Mouse (Mus musculus): ENCODE results near the gene Glt1d1.

Gene Glt1d1

DNA sequence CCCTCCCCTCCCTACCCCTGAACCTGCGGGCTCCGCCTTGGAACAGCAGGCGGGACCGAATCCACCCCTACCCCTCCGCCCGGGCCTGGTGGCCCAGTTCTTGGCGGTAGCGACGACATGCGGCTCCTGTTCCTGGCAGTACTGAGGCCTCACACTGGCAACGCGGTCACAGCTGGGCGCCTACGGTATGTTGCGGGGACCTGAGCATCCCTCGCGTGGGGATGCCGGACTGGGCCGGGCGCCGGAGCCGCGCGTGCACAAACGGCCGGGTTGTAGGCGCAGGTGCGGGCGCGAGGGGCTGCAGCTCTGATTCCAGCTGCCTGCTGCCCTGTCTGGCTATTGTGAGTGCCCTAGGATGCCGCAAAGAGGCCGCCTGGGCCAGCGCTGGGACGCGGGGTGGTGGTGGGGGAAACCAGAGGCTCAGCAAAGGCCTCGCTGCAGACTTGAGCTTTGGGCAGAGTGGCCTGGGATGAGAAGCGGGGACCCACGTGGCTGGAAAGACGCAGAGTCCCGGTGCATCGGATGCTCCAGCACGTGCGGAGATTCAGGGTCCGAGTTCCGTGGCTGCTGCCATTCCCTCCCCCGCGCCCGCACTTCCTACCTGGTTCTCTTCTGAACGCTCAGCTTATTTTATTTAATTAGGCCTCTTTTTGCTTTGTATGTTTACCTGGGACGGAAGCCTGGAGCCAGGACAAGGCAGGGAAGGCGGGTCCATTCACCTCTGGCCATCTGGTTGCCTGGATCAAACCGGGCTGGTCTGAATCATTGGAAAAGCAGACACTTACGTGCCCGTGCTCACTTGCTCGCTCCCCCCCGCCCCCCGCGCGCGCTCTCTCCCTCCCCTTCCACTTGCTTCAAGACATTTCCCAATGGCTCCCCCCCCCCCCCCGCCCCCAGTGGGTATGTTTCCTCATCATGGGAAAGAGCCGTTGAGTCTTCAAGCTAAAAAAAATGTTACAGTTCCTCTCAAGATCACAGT lies at the start of gene Glt1d1, which contains the start of gene Slc15a4:
Gene Glt1d1 (plus strand): TSS at position 96 of the 979 bp plus-strand sequence.
Gene Slc15a4 (minus strand): TSS at position 731 of the 979 bp plus-strand sequence.
- no peak for DNase-seq

DNA sequence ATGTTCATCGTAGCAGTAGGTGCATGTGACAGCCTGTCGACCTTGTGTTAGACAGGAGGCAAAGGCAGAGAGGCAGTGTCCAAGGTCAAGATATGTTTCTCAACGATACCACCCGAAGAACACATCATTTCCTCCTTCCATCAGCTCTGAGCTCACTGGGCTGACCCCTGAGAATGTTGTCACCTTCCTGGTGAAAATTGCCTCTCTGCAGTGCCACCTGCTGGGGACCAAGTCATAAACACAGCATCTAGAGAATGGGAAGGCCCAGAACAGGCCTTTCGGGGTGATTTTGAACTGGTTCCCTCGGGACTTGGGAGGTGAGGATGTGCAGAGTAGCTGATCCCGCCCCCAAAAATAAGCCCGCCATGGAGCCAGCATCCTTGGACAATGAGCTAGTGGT lies 48.4 kb upstream of the Glt1d1 start:
- DNase-seq: peak; percentile 10

DNA sequence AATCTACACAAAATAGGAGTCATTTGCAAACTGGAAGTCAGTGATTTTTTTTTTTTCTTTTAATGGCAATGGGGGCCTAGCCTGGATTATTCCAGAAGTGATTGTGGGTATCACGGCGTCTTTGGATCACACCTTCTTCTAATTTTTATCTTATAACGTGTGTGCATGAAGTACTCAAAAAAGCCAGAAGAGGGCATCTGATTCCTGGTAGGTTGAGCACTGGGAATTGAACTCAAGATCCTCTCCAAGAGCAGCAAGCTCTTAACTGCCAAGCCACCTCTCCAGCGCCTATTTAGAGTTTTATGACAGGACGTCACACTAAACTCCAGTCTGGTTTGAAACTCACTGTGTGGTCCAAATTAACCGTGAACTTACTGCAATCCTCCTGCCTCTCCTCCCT lies 44.2 kb upstream of the Glt1d1 start:
- DNase-seq: no peak

DNA sequence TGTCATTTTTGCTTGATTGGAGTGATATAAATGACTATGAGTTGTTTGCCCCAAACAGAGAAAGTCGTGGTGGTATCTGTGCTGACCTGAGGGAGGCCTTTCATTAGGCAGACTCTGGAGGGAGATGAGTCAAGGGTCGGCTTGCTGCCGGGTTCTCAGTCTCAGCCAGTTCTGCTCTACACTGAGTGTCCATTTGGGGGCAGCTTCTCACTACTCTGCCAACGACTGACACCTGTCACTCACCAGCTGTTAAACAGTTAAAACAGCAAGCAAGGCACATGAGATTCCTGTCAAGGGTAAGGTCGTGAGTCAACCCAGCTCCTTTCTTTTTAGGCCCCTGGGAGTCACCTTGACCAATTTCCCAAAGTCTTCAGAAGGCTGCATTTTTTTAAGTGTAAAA lies 39.7 kb upstream of the Glt1d1 start:
- no peak for DNase-seq

DNA sequence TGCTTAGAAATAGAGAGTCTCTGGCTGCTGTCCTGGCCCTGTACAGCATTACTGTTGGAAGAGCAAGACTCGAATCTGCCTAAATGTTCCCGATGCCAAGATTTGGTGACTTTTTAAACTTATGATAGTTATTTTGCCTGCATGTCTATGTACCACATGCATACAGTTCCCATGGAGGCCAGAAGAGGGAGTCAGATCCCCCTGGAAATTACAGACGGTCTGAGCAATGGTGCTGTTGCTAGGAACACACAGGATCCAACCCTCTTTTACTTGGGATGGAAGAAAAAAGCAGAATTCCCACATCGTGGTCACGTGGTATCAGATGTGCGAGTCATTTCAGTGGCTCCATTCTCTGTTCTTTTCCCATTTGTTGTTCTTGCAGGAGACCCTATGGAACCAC lies 39.2 kb upstream of the Glt1d1 start:
- DNase-seq: peak; percentile 41

DNA sequence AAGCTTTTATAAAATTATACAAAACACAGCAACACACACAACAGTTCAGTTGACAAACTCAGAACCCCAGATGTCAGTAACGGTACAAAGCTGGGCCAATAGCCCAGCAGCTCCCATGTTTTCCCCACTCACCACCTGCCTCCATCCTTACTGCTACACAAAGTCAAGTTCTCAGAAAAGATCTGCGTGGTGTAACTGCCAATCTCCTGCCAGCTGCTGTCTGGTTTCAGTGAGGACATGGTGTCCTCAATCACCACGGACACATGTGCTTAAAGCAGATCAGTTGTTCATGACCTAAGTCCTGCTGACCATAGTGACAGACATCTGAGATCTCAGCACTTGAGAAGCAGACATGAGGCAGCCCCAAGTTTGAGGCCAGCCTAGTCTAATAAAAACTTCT lies 36.4 kb upstream of the Glt1d1 start:
- no peak for DNase-seq

DNA sequence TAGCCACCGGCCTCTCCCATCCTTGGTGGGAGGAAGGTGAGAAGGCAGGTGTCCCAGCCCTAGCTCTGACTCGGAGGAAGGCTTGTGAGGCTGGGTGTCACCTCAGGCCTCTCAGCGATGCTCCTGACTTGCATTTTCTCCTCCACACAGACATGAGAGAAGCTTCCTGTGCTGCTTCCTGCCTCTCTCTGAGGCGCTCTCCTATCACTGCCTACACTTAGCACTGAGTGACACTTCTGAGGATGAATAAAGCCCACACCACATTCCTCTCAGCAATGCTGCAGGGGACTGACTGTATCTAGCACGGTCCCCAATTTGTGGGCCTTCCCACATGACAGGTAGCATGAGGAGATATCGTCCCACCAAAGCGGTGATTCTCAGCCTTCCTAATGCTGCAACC lies 35.2 kb upstream of the Glt1d1 start:
- no peak for DNase-seq

DNA sequence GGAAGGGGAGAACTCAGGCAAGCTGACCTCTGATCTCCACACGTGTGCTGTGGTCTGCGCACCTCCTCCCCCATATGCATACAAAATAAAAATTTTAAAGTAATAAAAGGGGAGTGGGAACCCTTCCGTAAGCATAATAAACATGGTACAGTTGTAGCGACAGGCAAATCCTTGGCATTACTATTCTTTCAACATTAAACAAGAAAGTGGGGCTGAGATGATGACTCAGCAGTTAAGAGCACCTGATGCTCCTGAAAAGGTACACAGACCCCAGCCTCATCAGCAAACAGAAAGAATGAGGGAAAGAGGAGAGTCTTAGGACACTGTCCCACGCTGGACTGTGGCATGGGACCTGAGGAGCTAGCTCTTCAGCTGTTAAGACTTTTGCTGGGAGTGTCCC lies 29.1 kb upstream of the Glt1d1 start:
- DNase-seq: no peak

DNA sequence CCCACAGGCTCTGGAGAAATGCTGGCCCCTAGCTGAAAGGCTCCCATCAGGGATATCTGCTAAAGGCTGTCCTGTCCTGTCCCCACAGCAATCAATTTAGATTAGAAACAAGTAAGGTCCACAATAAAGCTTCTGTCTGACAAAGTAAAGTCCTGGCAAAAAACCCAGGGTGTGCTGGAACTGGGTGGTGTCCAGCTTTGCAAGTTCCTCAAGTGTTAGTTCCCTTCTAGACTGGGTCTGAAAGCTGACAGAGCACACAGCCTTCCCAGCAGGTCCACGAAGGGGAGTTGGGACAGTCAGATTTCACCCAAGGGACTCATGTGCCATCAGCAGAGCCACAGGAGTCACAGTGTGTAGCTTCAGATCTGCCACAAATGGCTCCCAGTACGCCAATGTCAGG lies 24.6 kb upstream of the Glt1d1 start:
- DNase-seq: no peak

DNA sequence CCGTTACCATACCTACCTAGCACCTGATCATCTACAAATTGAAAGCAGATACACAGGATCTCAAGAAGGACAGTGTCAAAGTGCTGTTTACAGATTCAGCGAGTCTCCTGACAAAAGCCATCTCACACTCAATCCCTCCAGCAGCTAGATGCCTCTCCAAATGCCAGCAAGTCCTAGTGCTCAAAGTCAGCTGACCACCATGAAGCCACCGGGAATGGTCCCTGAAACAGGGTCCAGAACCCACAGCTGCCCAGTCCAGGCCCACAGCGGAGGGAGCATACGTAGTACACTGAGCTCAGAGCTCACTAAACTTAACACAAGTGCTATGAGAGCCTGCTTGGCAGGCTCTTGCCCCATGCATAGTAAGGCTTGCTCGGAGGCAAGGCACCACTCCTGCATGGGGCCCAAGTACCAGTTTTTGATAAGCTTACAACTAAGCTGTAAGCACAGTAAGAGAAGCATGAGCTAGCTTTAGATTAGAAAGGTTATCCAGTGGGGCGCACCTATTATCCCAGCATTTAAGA lies 22.8 kb upstream of the Glt1d1 start:
- no peak for DNase-seq

DNA sequence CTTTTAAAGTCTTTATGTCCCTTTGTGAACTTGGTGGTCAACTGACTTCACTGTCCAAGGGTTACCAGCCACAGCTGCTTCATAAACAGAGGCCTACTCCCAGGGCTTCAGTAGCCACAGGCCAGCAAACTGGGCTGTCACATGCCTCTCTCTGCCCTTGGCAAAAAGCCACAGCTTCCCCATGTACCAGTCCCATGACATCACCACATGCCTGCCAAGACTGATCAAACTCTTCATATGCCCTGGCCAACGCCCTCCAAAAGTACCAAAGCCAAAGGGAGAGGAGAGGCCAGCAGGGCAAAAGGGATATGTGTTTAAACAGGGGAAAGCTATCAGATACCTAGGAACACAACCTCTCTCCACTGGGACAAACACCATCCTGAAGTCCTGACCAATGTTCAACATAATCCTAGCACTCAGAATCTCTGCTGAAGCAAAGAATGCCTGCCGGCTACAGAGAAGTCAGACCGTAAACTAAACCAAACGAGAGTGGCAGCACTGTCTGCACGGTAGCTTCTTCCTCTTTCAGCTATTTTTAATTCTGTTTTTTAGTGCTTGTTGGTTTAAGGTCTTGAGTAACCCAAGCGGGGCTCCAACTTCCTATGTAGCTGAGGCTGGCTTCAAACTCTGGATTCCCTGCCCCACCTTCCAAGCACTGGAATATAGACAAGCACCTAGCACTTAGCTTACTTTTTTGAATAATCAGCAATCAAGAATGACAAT lies 21.1 kb upstream of the Glt1d1 start:
- DNase-seq: peak; percentile 68

DNA sequence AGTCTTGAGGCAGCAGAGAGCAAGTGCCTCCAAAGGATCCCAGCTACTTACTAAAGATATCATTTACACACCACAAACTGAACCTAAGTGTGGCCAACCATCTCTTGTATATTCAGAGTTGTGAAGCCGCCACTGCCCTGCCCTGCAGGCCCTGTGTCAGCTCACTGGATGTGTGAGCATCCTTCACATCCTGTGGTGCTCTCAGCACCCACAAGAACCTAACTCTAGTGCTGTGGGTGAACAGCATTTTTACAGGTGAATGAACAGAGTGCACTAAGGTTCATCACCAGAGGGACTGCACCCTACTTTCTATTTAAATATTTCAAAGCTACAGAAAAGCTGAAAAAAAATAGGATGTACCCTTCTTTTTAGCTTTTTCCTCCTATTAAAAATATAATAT lies 20.2 kb upstream of the Glt1d1 start:
- no peak for DNase-seq

DNA sequence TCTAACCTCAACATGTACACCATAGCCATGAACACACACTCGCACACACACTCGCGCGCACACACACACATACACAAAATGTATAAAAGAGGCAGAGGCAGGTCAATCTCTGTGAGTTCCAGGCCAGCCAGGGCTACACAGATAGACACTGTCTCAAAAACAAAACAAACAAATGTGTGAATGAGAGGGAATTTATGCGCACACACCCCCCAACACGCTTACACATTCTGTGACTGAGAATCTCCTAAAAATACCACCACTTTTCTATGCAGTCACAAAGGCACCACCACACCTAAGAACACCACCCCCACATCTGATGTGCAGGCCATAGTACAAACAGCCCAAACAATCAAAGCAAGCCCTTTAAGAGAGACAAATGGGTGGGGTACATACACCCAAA lies 19.7 kb upstream of the Glt1d1 start:
- DNase-seq: no peak

DNA sequence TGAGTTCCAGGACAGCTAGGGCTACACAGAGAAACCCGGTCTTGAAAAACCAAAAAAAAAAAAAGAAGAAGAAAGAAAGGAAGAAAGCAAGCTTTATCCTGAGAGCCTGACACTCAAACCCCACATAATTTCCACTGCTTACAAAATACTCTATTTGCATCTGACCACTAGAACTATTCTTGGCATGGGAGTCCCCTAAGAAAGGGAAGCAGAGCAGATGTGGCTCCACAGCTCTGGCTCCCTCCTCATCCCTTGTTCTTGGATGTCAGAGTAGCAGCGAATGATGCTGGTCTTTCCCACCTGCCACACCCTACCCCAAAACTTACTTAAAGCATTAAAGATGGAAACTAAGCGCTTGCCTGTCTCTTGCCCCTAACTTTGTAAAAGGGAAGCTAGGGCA lies 16.6 kb upstream of the Glt1d1 start:
- DNase-seq: no peak

DNA sequence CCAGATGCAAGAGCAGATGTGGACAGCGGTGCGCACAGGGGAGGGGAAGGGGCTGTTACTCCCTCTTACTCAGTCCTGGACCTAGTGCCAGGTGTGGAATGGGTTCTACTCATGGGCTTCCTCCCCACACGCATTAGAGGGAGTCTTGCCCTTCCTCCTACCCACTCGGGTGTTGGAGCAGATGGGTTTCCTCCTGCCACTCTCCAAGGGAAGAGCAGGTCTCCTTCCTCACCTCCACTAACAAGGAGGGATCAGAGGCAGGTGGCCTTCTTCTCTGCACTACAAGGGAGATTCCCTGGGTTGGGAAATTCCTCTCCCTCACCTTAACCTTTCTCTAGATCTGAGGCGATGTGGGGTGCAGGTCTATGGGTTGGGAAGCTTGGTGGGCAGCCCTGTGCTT lies 15.9 kb upstream of the Glt1d1 start:
- no peak for DNase-seq

DNA sequence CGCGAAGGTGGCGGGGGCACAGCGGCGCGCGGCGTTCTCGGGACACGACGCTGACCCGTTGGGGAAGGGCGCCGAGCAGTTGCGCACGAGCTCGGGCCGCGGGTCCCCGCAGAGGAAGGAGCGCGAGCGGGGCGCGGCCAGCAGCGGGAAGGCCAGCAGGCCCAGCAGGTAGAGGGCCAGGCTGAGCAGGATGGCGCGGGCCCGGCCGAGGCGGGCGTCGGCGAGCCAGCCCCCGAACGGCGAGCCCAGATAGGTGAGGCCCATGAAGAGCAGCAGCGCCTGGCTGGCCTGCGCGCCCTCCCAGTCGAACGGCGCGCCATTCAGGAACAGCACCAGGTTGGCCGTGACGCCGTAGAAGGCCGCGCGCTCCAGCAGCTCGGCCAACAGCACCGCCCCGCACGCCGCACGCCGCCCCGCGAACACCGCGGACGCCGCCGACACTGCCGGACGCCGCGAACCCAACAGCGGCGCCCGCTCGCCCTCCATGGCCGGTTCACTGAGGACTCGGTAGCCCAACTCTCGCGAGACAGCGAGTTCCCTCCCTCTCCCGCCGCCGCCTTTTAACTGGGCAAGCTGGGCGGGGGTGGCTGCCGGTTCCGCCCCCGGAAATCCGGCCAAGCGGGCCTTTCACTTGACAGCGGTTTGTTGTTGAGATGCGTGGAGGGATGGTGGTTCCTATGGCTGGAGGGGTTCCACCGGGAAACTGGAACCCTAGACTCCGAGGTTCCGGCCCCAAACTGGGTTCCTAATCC lies 15.0 kb upstream of the Glt1d1 start:
- peak; percentile 99 for DNase-seq

DNA sequence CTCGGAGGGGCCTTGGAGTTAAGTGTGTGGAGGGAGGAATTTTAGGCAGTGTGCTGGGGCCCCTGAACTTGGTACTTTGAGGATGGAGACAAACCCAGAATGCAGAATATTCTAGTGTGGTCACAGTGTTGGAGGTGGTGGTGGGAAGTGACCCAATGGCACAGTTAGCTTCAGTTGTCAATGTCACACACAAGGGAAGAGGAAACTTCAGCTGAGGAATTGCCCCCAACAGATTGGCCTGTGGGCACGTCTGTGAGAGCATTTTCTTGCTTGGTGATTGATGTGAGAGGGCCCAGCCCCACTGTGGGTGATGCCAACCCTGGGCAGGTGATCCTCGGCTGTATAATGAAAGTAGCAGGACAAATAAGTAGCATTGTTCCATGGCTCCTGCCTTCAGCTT lies 13.2 kb upstream of the Glt1d1 start:
- no peak for DNase-seq

DNA sequence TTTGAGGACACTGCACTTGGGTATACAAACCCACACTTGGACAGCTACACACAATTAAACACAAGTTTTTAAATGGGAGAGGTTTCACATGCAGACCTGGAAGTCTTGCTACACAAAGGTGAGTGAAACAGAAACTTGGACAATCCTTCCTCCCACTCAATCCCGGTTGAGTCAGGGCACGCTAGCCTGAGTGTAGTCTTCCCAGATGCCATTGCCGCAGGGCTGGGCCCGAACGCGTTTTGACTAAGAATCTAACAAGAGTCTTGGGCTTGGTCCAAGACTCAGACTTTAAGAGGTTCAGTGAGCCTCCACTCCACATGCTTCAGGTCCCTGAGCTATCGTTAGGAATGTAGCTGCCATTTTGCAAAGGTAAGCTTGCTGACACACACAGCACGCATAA lies 11.7 kb upstream of the Glt1d1 start:
- no peak for DNase-seq

DNA sequence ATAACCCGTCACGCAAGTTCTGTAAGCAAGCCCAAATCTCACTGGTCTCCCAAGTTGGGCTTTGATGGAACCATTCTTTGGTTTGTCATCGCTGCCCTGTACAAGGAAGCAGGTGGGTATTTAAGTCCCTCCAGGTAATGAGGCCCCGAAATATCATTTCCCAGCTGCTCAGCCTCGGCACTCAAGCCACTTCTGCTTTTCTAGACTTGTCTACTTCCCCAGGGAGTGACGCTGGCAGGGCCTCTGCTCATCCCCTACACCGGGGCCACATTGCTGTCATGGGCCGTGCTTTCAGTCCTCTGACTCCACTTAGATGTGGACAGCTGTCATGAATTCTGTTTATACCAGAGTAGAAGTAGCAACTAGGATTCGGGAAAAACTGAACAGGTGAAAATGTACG lies 11.0 kb upstream of the Glt1d1 start:
- no peak for DNase-seq

DNA sequence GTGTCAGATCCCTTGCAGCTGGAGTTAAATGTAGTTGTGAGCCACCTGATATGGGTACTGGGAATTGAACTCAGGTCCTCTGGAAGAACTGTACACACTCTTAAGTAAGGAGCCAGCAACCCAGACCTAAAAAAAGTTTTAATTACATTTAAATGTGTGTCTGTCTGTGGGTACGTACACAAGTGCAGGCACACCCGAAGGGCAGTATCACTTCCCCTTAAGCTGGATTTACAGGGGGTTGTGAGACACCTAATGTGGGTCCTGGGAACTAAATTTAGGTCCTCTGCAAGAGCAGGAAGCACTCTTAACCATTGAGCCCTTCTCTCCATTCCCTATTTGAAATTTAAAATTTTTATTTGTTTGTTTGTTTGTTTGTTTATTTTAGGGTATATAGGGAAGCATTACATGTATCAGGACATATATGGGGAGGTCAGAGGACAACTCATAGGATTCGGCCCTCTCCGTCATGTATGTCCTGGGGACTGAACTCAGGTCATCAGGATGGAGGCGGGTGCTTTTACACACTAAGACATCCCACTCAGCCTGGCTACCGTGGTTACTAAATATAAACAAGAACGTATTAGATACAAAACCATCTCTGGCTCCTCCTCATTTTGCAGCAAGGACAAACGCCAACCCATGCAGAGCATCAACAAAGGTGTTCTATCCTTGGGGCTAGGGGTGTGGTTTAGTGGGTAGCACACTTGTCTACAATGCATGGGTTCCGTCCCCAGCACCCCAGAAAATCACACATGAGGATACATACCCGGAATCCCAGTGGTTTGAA lies 7.4 kb upstream of the Glt1d1 start:
- no peak for DNase-seq

DNA sequence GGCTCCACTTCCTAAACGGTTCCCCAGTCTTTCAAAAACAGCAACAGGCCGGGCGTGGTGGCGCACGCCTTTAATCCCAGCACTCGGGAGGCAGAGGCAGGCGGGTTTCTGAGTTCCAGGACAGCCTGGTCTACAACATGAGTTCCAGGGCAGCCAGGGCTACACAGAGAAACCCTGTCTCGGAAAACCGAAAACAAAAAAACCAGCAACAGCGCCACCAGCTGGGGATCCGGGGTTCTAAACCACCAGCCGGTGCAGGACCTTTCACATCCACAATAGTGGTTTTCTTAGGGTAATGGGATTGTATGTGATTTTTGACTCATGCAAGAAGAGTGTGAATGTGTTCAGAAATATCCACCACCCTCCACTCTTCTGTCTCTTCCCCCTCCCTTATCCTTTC lies 4.8 kb upstream of the Glt1d1 start:
- no peak for DNase-seq

DNA sequence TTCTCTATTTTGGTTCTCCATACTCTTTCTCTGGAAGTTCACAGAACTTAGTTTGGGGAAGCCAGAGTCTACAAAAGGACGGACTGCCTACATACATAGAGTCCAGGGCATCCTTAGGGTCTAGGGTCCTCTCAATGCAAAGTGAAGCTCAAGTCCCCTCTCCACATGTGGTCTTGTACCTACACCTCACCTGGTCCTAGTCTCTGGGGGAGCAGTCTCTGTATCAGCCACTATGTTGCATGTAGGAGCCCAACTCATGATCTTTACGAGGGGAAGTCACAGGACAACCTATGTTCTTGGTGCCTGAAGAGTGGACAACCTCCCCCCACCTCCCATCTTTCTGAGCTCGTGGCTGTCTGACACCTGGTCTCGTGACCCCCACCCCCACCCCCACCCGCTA lies 391 bp upstream of the Glt1d1 start:
- DNase-seq: no peak

All from lung, postnatal 10 days (tissue).